Mouse (Mus musculus) midbrain, embryonic 15.5 days (tissue): ENCODE results near the gene Olfr1423. TPM values are rescaled to one million over a fixed set of nuclear protein-coding genes. Genes with fewer than 3 reads are reported as not detected.

Experiments
- ATAC-seq: fragments of 200-750 bp; cut with Nextera tagmentation; replicated peaks from 2 replicates; pipeline ENCODE4 v1.8.0; 2017; ENCODE audit warnings: moderate TSS enrichment
- H3K27ac ChIP-seq: fragments of 300-500 bp; sonication (generic); 2 replicates; pipeline ENCODE4 v1.5.1; 2015; ENCODE audit warnings: mild to moderate bottlenecking, inconsistent platforms
- H3K27me3 ChIP-seq: fragments of 300-500 bp; sonication (generic); replicated peaks from 2 replicates; pipeline ENCODE4 v1.6.1; 2015; ENCODE audit warnings: inconsistent platforms
- H3K36me3 ChIP-seq: fragments of 300-500 bp; sonication (generic); replicated peaks from 2 replicates; pipeline ENCODE4 v1.6.1; 2015; ENCODE audit warnings: inconsistent platforms
- H3K4me1 ChIP-seq: fragments of 300-500 bp; sonication (generic); 2 replicates; pipeline ENCODE4 v1.6.1; 2015; ENCODE audit warnings: inconsistent platforms
- H3K4me2 ChIP-seq: fragments of 300-500 bp; sonication (generic); 2 replicates; pipeline ENCODE4 v1.6.1; 2015; ENCODE audit warnings: inconsistent platforms, mild to moderate bottlenecking, moderate library complexity
- H3K4me3 ChIP-seq: fragments of 300-500 bp; sonication (generic); 2 replicates; pipeline ENCODE4 v1.5.1; 2015; ENCODE audit warnings: mild to moderate bottlenecking, inconsistent platforms
- H3K9ac ChIP-seq: fragments of 300-500 bp; sonication (generic); 2 replicates; pipeline ENCODE4 v1.6.1; 2015; ENCODE audit warnings: mild to moderate bottlenecking, inconsistent platforms
- H3K9me3 ChIP-seq: fragments of 300-500 bp; sonication (generic); 2 replicates; pipeline ENCODE4 v1.6.1; 2016; ENCODE audit warnings: inconsistent platforms
- whole genome bisulfite sequencing: fragments of 180-500 bp; shearing (Covaris S2); methylation state at CpG from one replicate; pipeline ENCODE4 v1.1.7; 2015; ENCODE audit warnings: mixed read lengths; 5-methylcytosine and 5-hydroxymethylcytosine counted together
- polyA plus RNA-seq: library from polyadenylated mRNA; unstranded; fragments of >200 nt; fragmentation: Nextera tagmentation; extraction: Ambion mirVana; gene quantifications from 2 replicates; pipeline ENCODE4 v1.2.1, GENCODE M21; 2015

Olfr1423 gene
- polyA plus RNA-seq, 1 experiment from 2014 or later, result not detected

DNA sequence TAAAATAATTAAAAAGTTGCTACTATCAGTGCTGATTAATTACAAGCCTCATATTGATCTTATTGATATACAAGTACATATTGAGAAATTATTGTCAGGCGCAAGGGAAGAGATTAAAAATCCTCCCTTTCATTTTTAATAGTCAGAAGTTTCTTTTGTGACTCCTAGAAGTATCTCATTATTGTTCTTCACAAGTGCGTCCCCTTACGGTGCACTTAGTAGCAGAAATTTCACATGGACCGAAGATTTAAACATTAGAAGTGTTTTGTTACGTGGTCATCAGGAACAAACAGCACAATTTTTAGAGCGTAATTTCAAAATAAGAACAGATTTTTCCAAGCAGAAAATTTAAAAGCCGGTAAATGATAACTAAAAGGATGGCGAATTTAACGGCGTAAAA lies 28.5 kb downstream of the Olfr1423 start:
- Histone ChIP-seq H3K4me1 (peaks cover 11% of the 10 kb centered on the region), H3K36me3 (no peaks in the 10 kb centered on the region), H3K4me3 (peak overlapping the region; percentile 77), H3K9ac (0 out of 2 replicates have a peak overlapping the region, but pooled peaks have one; percentile 25), H3K27me3 (no peaks in the 10 kb centered on the region), H3K27ac (no peak overlapping the region), H3K4me2 (peak overlapping the region; percentile 73), H3K9me3 (no peaks in the 10 kb centered on the region)
- 2% methylated on average over 10 of the region's 10 CpGs for WGBS
- ATAC-seq, result no peak

DNA sequence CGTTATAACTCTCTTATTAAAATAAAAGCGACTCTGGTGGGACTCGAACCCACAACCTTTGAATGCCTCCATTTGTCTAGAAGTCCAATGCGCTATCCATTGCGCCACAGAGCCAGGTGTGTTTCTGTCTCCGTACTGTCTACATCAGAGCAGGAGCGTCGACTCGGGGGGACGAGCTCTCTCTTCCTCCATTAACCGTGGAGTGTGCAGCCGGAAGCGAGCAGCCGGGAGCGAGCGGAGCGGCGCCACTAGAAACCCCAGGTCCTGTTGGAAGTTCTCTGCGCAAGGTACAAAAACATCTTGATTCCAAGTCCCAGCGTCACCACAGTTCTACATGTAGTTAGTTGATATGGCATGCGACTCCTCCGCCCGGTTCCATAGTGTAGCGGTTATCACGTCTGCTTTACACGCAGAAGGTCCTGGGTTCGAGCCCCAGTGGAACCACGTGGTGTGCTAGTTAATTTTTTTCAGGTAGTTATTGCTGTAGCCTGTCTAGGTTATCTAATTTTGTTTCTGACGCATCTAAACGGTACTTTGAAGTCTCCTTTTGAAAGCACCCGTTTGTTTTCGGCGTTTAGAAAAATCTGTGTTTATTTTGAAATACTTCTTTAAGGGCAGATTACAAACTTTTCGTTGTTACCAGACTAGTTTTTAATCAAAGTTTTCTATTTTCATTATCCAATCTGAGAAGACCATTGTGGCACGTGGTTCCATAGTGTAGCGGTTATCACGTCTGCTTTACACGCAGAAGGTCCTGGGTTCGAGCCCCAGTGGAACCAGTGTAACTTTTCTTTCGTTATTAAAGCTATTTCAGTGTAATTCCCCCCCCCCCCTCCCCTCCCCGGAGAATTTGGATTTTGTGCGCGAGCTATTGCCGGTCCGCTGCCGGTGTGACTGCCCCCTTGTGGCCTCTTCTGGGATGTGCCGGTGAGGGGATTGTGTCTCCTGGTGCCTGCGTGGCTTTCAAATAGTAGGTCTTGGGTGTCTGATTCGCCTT lies 29.3 kb downstream of the Olfr1423 start:
- Histone ChIP-seq H3K4me2 (peak overlapping the region; percentile 73), H3K9ac (peak overlapping the region; percentile 44), H3K4me3 (peak overlapping the region; percentile 77), H3K27ac (peak overlapping the region; percentile 94), H3K36me3 (no peaks in the 10 kb centered on the region), H3K27me3 (no peaks in the 10 kb centered on the region), H3K4me1 (peaks cover 19% of the 10 kb centered on the region), H3K9me3 (no peaks in the 10 kb centered on the region)
- peak; percentile 86 for ATAC-seq
- WGBS, result under 1% methylated on average over 45 of the region's 49 CpGs

DNA sequence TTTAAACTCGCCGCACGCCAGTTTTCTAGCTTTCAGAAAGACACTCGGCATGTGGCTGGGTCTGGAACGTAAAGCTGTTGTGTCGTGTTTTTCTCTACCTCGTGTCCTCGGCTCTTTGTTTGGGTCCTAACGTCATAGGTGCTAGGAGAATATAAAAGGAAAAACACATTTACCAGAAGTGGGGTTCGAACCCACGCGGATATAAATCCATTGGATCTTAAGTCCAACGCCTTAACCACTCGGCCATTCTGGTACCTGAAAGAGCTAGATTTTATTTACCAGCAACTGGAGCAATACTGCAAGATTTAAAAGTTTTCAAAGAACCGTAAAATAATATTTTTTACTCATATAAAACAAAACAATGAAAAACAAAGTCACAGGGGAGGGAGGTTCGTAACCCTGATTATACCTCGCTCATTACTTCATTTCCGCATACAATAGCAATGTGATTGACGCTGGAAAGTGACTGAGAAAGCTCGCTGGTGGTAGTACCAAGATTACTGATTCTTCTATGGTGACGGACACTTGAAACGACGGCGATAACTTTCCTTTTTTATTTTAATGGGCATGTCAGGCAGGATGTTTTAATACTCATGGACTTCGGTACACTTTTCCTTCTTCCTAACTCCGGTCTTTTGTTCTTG lies 30.1 kb downstream of the Olfr1423 start:
- ATAC-seq, result peak; percentile 78
- peak overlapping the region; percentile 82 for H3K9ac ChIP-seq
- peak overlapping the region; percentile 77 for H3K4me3 ChIP-seq
- H3K27ac ChIP-seq, result peak overlapping the region; percentile 94
- no peaks in the 10 kb centered on the region for H3K36me3 ChIP-seq
- peaks cover 24% of the 10 kb centered on the region for H3K4me1 ChIP-seq
- H3K27me3 ChIP-seq, result no peaks in the 10 kb centered on the region
- H3K4me2 ChIP-seq, result peak overlapping the region; percentile 73
- under 1% methylated on average over 26 of the region's 26 CpGs for WGBS
- no peaks in the 10 kb centered on the region for H3K9me3 ChIP-seq

DNA sequence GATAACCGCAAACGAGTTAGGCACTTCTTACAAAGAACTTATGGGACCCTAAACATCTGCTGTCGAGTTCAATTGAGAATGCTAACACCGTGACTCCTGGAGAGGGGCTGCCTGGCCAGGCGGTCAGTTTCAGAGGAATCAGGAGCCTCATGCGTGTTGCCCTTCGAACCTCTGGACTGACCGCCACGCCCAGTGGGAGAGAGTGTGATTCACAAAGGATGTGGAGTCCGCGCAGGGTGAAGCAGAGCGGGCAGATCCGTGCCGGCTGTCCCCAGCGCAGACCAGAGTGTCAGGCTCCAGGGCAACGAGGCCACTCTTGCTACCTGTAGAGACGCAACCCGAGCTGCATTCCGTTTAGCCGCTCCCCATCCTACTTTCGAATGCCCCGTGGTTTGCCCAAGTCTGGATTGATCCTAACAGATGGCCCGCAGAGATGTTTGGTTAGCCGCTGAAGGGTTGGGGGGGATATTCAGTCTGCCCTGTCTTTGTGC lies 30.8 kb downstream of the Olfr1423 start:
- H3K27ac ChIP-seq, result peak overlapping the region; percentile 94
- H3K9me3 ChIP-seq, result no peaks in the 10 kb centered on the region
- ATAC-seq, result peak; percentile 45
- H3K27me3 ChIP-seq, result no peaks in the 10 kb centered on the region
- H3K9ac ChIP-seq, result peak overlapping the region; percentile 82
- H3K4me2 ChIP-seq, result peak overlapping the region; percentile 73
- WGBS, result under 1% methylated on average over 24 of the region's 24 CpGs
- peaks cover 24% of the 10 kb centered on the region for H3K4me1 ChIP-seq
- H3K36me3 ChIP-seq, result no peaks in the 10 kb centered on the region
- H3K4me3 ChIP-seq, result peak overlapping the region; percentile 77

DNA sequence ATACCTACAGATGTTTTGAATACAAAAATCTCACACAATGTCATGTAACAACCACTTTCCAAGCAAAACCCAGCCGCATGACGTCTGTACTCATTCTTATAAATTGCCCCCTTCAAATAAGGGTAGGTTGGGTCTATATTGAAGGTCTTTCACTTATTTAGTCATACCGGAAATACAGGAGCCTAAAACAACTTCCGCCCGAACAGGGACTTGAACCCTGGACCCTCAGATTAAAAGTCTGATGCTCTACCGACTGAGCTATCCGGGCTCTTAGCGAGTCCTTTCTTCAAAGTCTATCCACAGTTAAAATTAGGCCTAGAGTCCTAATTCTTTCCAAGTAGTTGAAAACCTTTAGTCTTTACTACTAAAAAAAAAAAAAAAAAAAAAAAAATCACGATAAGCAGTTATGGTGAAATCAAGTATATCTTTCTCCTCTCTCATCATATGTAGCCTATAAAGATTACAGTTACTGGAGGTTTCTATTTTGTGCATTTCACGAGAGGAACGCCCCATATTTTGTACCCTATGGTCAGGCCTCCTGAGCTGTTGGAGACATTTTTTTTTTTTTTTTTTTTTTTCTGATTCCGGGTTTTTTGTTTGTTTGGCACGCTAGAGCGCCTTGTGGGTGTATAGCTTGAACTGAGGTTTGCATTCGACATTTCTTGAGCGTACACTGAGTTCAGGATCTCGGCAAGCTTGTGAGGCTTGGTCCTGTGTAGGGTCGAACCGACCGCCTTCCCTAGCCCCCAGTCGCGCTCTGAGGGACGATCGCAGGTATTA lies 31.4 kb downstream of the Olfr1423 start:
- Histone ChIP-seq H3K9me3 (no peaks in the 10 kb centered on the region), H3K4me1 (peaks cover 27% of the 10 kb centered on the region), H3K27ac (peak overlapping the region; percentile 94), H3K9ac (peak overlapping the region; percentile 82), H3K27me3 (no peaks in the 10 kb centered on the region), H3K4me2 (peak overlapping the region; percentile 73), H3K36me3 (no peaks in the 10 kb centered on the region), H3K4me3 (peak overlapping the region; percentile 77)
- ATAC-seq, result peak; percentile 3; the same call in 1 of the 2 replicates
- WGBS, result 1% methylated on average over 24 of the region's 24 CpGs

DNA sequence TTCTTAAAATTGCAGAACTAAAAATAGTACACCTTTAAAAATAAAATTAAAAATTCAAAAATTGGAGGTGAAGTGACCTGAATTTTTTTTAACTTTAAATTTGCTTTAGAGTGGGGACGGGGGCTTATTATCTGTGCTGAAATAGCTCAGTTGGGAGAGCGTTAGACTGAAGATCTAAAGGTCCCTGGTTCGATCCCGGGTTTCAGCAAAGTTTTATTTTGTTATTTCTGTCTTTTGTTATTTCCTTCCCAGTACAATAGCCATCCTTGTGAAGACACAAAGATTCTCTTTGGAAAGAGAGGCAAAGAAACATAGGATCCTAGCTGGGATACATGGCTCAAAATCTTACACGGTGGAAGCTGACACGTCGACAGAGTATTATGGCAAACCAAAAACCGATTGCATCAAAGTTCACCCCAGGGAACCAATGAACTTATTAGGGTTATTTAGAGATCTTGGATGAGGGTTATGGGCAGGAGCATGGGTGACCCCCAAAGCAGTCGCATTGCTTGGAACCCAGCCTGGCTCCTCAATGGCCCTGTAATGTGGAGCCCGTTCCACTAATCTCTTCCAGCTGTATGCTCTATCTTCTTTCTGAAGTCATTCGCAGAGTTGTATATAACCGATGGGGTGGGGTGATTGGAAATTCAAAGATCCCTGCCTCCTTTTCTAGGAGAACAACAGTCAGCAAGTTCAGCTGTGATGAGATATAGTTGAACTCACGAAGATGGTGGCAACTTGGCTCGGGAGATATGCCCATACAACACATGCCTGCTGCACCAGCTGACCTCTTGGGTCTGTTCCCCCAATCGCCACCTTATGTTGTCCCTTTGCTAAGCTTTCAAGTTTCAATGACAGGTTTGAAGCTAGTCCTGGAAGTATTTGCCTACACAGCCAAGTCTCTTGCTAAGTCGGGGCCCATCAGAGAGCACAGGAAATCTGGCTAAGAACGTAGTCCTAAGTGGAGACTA lies 32.4 kb downstream of the Olfr1423 start:
- Histone ChIP-seq H3K9ac (no peak overlapping the region; the same call in 1 of the 2 replicates), H3K36me3 (no peaks in the 10 kb centered on the region), H3K27ac (peak overlapping the region; percentile 65), H3K4me2 (peak overlapping the region; percentile 73), H3K27me3 (no peaks in the 10 kb centered on the region), H3K9me3 (no peaks in the 10 kb centered on the region), H3K4me3 (0 out of 2 replicates have a peak overlapping the region, but pooled peaks have one; percentile 77), H3K4me1 (peaks cover 34% of the 10 kb centered on the region)
- 22% methylated on average over 17 of the region's 17 CpGs for WGBS
- no peak for ATAC-seq

DNA sequence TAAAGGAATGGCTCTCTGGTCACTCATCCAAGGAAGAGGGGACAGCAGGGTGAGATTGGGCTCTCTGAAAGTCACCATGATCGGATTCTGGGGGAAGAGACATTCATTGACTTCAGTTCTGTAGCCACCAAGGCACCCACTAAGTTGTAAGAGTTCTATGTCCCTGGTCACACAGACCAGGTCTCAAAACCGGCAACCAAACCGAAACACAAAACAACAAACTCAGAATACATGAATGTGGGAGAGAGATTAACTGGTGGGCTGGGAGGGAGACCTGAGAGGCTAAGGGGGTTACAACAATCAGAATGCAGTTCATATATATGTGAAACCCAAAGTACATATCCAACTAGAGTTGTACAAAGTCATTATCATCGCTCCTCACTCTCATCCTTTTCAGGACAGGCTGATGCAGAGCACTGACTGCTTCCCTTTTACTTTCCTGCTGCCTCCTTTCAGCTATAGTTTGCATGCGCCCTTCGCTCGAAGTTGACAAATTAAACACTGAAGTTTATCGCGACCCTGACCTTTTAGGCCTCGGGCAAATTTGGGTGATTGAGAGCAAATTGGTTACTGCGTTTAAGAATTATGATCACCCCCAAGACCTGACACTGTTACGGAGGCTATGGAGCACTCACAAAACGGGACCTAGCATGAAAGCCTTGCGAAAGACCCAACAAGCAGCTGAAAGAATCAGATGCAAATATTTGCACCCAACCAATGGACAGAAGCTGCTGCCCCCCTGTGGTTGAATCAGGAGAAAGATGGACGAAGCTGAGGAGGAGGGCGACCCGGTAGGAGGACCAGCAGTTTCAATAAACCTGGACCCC lies 33.8 kb downstream of the Olfr1423 start:
- peak overlapping the region; percentile 62 for H3K4me2 ChIP-seq
- no peaks in the 10 kb centered on the region for H3K36me3 ChIP-seq
- H3K4me3 ChIP-seq, result peak overlapping the region; percentile 71
- H3K9ac ChIP-seq, result no peak overlapping the region
- WGBS, result 12% methylated on average over 17 of the region's 17 CpGs
- H3K4me1 ChIP-seq, result peaks cover 30% of the 10 kb centered on the region
- H3K27me3 ChIP-seq, result no peaks in the 10 kb centered on the region
- ATAC-seq, result no peak
- H3K27ac ChIP-seq, result 0 out of 2 replicates have a peak overlapping the region, but pooled peaks have one; percentile 69
- no peaks in the 10 kb centered on the region for H3K9me3 ChIP-seq

DNA sequence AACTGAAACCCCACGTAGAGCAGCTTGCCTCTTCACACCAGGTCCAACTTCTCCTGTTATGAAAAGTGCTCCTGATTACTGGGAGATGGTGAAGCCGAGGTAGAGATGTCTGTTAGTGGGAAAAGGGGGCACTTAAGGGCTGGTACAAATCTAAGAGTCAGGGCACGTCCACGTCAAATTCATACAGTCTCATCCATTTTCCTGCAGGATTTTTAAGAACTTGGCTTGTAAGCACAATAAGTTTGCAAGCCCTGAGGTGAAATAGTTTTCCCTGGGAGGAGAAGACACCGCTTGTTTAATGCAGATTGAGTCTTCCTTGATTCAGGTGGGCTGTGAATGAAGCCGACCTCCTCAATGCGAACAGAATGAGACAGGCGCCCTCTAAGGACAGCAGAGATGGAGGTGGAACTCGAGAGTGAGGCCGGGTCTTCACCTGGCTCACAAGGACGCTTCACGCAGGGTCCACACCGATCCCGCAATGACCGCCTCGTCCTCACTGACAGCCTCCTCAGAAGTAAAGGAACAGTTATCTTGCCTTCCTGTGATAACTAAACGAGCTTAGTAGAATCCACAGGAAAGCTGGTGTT lies 34.7 kb downstream of the Olfr1423 start:
- Histone ChIP-seq H3K4me3 (peak overlapping the region; percentile 71), H3K27ac (peak overlapping the region; percentile 69), H3K4me2 (peak overlapping the region; percentile 62), H3K9ac (peak overlapping the region; percentile 56), H3K36me3 (no peaks in the 10 kb centered on the region), H3K4me1 (peaks cover 30% of the 10 kb centered on the region), H3K9me3 (no peaks in the 10 kb centered on the region), H3K27me3 (no peaks in the 10 kb centered on the region)
- WGBS, result under 1% methylated on average over 17 of the region's 17 CpGs
- ATAC-seq, result peak; percentile 1; the same call in 1 of the 2 replicates

DNA sequence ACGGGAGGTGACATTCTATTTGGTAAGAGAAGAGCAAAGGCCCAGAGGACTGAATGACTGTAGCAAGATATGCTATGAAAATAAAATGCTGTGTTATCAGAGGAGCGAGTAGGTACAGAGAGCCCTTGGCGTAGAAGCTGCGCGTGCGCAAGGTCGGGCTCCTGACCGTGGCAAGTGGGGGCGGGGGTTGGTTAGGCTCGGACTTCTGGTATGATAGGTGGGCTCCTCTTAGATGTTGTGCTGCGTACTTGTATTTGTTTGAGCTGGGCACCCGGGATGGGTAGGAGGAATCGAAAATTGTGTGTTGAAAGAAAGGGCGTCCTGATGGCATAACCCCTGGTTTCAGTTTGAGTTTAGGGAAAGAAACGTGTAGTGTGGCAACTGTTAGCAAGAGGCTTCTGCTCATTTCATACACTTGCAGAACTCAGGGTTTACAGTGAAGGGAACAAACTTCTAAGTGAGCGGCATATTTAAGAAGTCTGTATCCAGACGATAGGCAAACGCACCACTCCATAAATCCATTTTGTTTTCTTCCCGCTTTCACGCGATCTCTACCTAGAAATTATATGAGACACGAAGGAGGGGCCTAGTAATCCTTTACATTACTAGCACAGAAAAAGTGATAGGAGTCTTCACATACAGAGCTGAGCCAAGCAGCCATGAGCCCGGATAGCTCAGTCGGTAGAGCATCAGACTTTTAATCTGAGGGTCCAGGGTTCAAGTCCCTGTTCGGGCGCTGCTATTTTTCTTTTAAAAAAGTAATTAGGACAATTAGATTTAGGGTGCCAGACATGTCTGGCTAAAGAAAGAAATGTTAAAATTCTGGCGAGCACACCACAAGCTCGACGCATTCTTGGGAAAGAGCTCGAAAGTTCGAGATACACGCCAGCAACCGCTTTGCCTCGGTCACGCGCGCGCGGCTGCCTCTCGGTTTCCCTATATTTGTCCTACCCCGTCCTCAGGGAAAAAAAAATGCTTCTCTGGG lies 35.4 kb downstream of the Olfr1423 start:
- Histone ChIP-seq H3K4me1 (peaks cover 30% of the 10 kb centered on the region), H3K27me3 (no peaks in the 10 kb centered on the region), H3K27ac (peak overlapping the region; percentile 84), H3K9ac (peak overlapping the region; percentile 56), H3K4me3 (peak overlapping the region; percentile 71), H3K36me3 (no peaks in the 10 kb centered on the region), H3K9me3 (no peaks in the 10 kb centered on the region), H3K4me2 (peak overlapping the region; percentile 62)
- ATAC-seq, result peak; percentile 85
- under 1% methylated on average over 41 of the region's 41 CpGs for WGBS
